ENCODE assay signal across 21 mouse cellular contexts in the genomic region with DNA sequence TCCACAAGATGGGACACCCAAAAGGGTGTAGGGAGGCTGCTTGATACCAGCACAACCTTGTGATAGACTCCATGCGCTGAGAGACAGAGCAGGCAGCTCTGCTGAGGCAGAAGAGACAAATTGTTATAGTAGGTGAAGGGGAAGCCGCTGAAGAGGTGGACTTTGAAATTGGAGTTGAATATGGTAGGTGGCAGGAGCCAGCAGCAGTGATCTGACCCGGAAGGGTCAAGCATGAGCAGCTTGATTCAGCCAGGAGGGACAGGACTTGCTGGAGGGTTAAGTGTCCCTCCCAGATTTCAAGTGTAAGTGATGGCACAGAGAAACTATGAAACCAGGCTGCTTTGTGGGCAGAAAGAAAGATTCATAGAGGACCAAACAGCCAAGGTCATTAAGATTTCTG.
"Had no signal": no experiment of that assay in that cellular context is flagged by ENCODE, and none has a peak within 500 bp of the region (broad histone marks: within the 10 kb centered on the region; RNA-seq: fewer than 3 reads in every experiment).

No protein-coding gene starts in this region.

- H3K4me1 ChIP-seq: lung, embryonic 15.5 days; midbrain, embryonic 13.5 days; midbrain, embryonic 15.5 days; neural tube, embryonic 13.5 days; neural tube, embryonic 15.5 days had no signal

- H3K4me2 ChIP-seq: lung, embryonic 15.5 days; midbrain, embryonic 11.5 days; midbrain, embryonic 13.5 days; midbrain, embryonic 15.5 days; neural tube, embryonic 13.5 days; neural tube, embryonic 15.5 days had no signal

- H3K9me3 ChIP-seq: lung, embryonic 15.5 days; megakaryocyte, embryonic 14.5 days; midbrain, embryonic 13.5 days; midbrain, embryonic 15.5 days; neural tube, embryonic 13.5 days; neural tube, embryonic 15.5 days had no signal

- H3K27me3 ChIP-seq: lung, embryonic 15.5 days; megakaryocyte, embryonic 14.5 days; midbrain, embryonic 13.5 days; midbrain, embryonic 15.5 days; neural tube, embryonic 13.5 days; neural tube, embryonic 15.5 days had no signal

- H3K4me3 ChIP-seq: lung, embryonic 15.5 days; megakaryocyte, embryonic 14.5 days; midbrain, embryonic 13.5 days; midbrain, embryonic 15.5 days; myocyte; neural tube, embryonic 13.5 days; neural tube, embryonic 15.5 days had no signal

- ATAC-seq: lung, postnatal 0 days; midbrain, embryonic 13.5 days; midbrain, embryonic 15.5 days had no signal

- H3K27ac ChIP-seq: lung, embryonic 15.5 days; macrophage; midbrain, embryonic 13.5 days; midbrain, embryonic 15.5 days; neural tube, embryonic 13.5 days; neural tube, embryonic 15.5 days had no signal

- DNase-seq: lung, adult 2 months; lung, postnatal 14 days; lung, postnatal 36 days; retina, postnatal 1 day; right cerebral cortex, adult 18-20 months; right cerebral cortex, postnatal 25 days; right cerebral cortex, postnatal 4 days; spleen, adult 18-20 months; thymus, adult 18-20 months; thymus, postnatal 14 days; thymus, postnatal 36 days had no signal

- H3K9ac ChIP-seq: lung, embryonic 15.5 days; midbrain, embryonic 13.5 days; midbrain, embryonic 15.5 days; neural tube, embryonic 13.5 days; neural tube, embryonic 15.5 days had no signal
